Mouse (Mus musculus): ENCODE measurements at regions not wholly inside any gene's neighbourhood (a gene's known extent, or its start where the extent isn't known, plus 50 kb on each side); places are given as distances from the start of the nearest gene placed in this dataset.
"Not testable (repeated sequence)": the region's sequence is repeated elsewhere in the genome, so short reads cannot be mapped to it uniquely, and the experiment has no call there.

- not testable (repeated sequence) for H3K36me3 ChIP-seq; H3K4me2 ChIP-seq; ATAC-seq (replicated peaks; ENCODE audit: insufficient number of reproducible peaks, insufficient read depth, low FRiP score, low read depth); H3K4me1 ChIP-seq (replicated peaks); H3K9me3 ChIP-seq (replicated peaks); H3K27me3 ChIP-seq; H3K4me3 ChIP-seq; H3K9ac ChIP-seq; H3K27ac ChIP-seq
- no CpG with 5 or more reads among the region's 3 CpGs for WGBS
Measured at GRCm38 (mm10) chr4:3497392-3497791, 312.2 kb upstream of the Vmn1r3 start.

GRCm38 (mm10) chr4:3495987-3496386, 310.8 kb upstream of the Vmn1r3 start:
- not testable (repeated sequence) for H3K27ac ChIP-seq; H3K4me1 ChIP-seq (replicated peaks); H3K4me3 ChIP-seq; H3K9ac ChIP-seq; ATAC-seq (replicated peaks; ENCODE audit: insufficient number of reproducible peaks, insufficient read depth, low FRiP score, low read depth); H3K9me3 ChIP-seq (replicated peaks); H3K36me3 ChIP-seq; H3K27me3 ChIP-seq; H3K4me2 ChIP-seq
- WGBS = 56% methylated on average over 1 of the region's 1 CpGs

GRCm38 (mm10) chr4:3494123-3494681, 309.0 kb upstream of the Vmn1r3 start:
- ATAC-seq (replicated peaks; ENCODE audit: insufficient number of reproducible peaks, insufficient read depth, low FRiP score, low read depth); H3K27me3 ChIP-seq; H3K9ac ChIP-seq; H3K36me3 ChIP-seq; H3K4me2 ChIP-seq; H3K4me1 ChIP-seq (replicated peaks); H3K9me3 ChIP-seq (replicated peaks); H3K4me3 ChIP-seq; H3K27ac ChIP-seq: not testable (repeated sequence)
- WGBS = no CpG with 5 or more reads among the region's 5 CpGs

- not testable (repeated sequence) for H3K9ac ChIP-seq; H3K27ac ChIP-seq; H3K4me3 ChIP-seq; H3K36me3 ChIP-seq; H3K4me1 ChIP-seq (replicated peaks); ATAC-seq (replicated peaks; ENCODE audit: insufficient number of reproducible peaks, insufficient read depth, low FRiP score, low read depth); H3K4me2 ChIP-seq; H3K27me3 ChIP-seq; H3K9me3 ChIP-seq (replicated peaks)
- no CpG with 5 or more reads among the region's 5 CpGs for WGBS
Measured at GRCm38 (mm10) chr4:3490901-3491300, 305.7 kb upstream of the Vmn1r3 start.

- H3K9ac ChIP-seq = no peak overlapping the region
- no peak overlapping the region for H3K4me2 ChIP-seq
- 80% methylated on average over 2 of the region's 2 CpGs for WGBS
- no peaks in the 10 kb centered on the region for H3K27me3 ChIP-seq
- H3K4me1 ChIP-seq (replicated peaks) = no peaks in the 10 kb centered on the region
- no peaks in the 10 kb centered on the region for H3K36me3 ChIP-seq
- no peaks in the 10 kb centered on the region for H3K9me3 ChIP-seq (replicated peaks)
- no peak overlapping the region for H3K4me3 ChIP-seq
- no peak for ATAC-seq (replicated peaks; ENCODE audit: insufficient number of reproducible peaks, insufficient read depth, low FRiP score, low read depth)
- H3K27ac ChIP-seq = no peak overlapping the region
Measured at GRCm38 (mm10) chr4:3482092-3482491, 296.9 kb upstream of the Vmn1r3 start.

GRCm38 (mm10) chr4:3456773-3457172, 271.6 kb upstream of the Vmn1r3 start:
- Histone ChIP-seq H3K9me3 (replicated peaks) (peaks cover 6% of the 10 kb centered on the region; the same call in 1 of the 2 replicates), H3K4me1 (replicated peaks) (no peaks in the 10 kb centered on the region), H3K27ac (no peak overlapping the region), H3K4me2 (no peak overlapping the region), H3K27me3 (no peaks in the 10 kb centered on the region), H3K4me3 (no peak overlapping the region), H3K9ac (no peak overlapping the region), H3K36me3 (no peaks in the 10 kb centered on the region)
- ATAC-seq (replicated peaks; ENCODE audit: insufficient number of reproducible peaks, insufficient read depth, low FRiP score, low read depth) = no peak
- WGBS = 86% methylated on average over 12 of the region's 12 CpGs

GRCm38 (mm10) chr4:3437380-3437779, 252.2 kb upstream of the Vmn1r3 start:
- 69% methylated on average over 2 of the region's 2 CpGs for WGBS
- not testable (repeated sequence) for H3K36me3 ChIP-seq; H3K4me1 ChIP-seq (replicated peaks); H3K27me3 ChIP-seq; H3K4me3 ChIP-seq; H3K4me2 ChIP-seq; H3K9ac ChIP-seq; H3K9me3 ChIP-seq (replicated peaks); H3K27ac ChIP-seq; ATAC-seq (replicated peaks; ENCODE audit: insufficient number of reproducible peaks, insufficient read depth, low FRiP score, low read depth)

GRCm38 (mm10) chr4:3427968-3428367, 242.8 kb upstream of the Vmn1r3 start:
- Histone ChIP-seq H3K9me3 (replicated peaks) (no peaks in the 10 kb centered on the region), H3K27ac (no peak overlapping the region), H3K4me2 (no peak overlapping the region), H3K4me1 (replicated peaks) (no peaks in the 10 kb centered on the region), H3K4me3 (no peak overlapping the region), H3K9ac (no peak overlapping the region), H3K36me3 (no peaks in the 10 kb centered on the region), H3K27me3 (no peaks in the 10 kb centered on the region)
- no peak for ATAC-seq (replicated peaks; ENCODE audit: insufficient number of reproducible peaks, insufficient read depth, low FRiP score, low read depth)
- 43% methylated on average over 3 of the region's 3 CpGs for WGBS

GRCm38 (mm10) chr4:3419920-3420499, 234.9 kb upstream of the Vmn1r3 start:
- Histone ChIP-seq H3K9ac (no peak overlapping the region), H3K4me2 (no peak overlapping the region), H3K9me3 (replicated peaks) (no peaks in the 10 kb centered on the region), H3K4me1 (replicated peaks) (no peaks in the 10 kb centered on the region), H3K27me3 (no peaks in the 10 kb centered on the region), H3K27ac (no peak overlapping the region), H3K4me3 (no peak overlapping the region), H3K36me3 (no peaks in the 10 kb centered on the region)
- ATAC-seq (replicated peaks; ENCODE audit: insufficient number of reproducible peaks, insufficient read depth, low FRiP score, low read depth) = no peak
- 29% methylated on average over 3 of the region's 3 CpGs for WGBS

- Histone ChIP-seq H3K27ac (no peak overlapping the region), H3K4me2 (no peak overlapping the region), H3K9ac (no peak overlapping the region), H3K36me3 (no peaks in the 10 kb centered on the region), H3K9me3 (replicated peaks) (no peaks in the 10 kb centered on the region), H3K27me3 (no peaks in the 10 kb centered on the region), H3K4me3 (no peak overlapping the region), H3K4me1 (replicated peaks) (peaks cover 9% of the 10 kb centered on the region)
- WGBS = 80% methylated on average over 5 of the region's 5 CpGs
- no peak for ATAC-seq (replicated peaks; ENCODE audit: insufficient number of reproducible peaks, insufficient read depth, low FRiP score, low read depth)
Measured at GRCm38 (mm10) chr4:3416670-3417069, 231.5 kb upstream of the Vmn1r3 start.

GRCm38 (mm10) chr4:3414442-3415022, 229.4 kb upstream of the Vmn1r3 start:
- not testable (repeated sequence) for ATAC-seq (replicated peaks; ENCODE audit: insufficient number of reproducible peaks, insufficient read depth, low FRiP score, low read depth); H3K36me3 ChIP-seq; H3K4me1 ChIP-seq (replicated peaks); H3K4me2 ChIP-seq; H3K4me3 ChIP-seq; H3K9ac ChIP-seq; H3K27me3 ChIP-seq; H3K9me3 ChIP-seq (replicated peaks); H3K27ac ChIP-seq
- 45% methylated on average over 1 of the region's 1 CpGs for WGBS

Data from heart, embryonic 15.5 days (tissue).